Mouse (Mus musculus): ENCODE measurements at regions not wholly inside any gene's neighbourhood (a gene's known extent, or its start where the extent isn't known, plus 50 kb on each side); places are given as distances from the start of the nearest gene placed in this dataset.

DNA sequence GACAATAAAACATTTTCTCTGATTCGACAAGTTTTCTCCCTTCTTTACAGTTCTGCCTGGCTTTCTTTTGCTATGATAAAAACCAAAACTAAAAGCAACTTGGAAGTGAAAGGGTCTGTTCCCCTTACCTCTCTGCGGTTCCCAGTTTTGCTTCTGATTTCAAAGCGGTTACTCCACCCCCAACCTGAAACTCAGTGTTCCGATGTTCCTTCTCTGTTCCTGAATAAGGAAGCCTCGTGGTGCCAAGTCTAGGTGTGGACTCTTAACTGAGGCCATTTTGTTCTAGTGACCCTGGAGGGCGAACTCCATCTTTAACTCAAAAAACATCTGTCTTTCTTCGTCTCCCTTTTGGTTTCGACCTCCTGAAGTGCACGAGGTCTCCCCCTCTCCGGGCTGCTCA is 54.4 kb upstream of the Sh3bp4 start:
- no peak for TF ChIP-seq POLR2A (IDR thresholded peaks at IDR 0.05; ENCODE audit: low read depth, low read length)
- TF ChIP-seq CTCF (conservative IDR thresholded peaks at IDR 0.05; ENCODE audit: insufficient read depth, insufficient read length, low read depth, low read length), result no peak

Measured in kidney, adult 2 months (tissue).